Mouse (Mus musculus) erythroblast, embryonic 14.5 days (primary cell): Measurements from ENCODE around the gene Rap2a.

Source experiments
- GATA1 ChIP-seq: IDR thresholded peaks from 2 replicates; pipeline ENCODE4 v1.6.1; 2012; ENCODE audit warnings: low read length, inconsistent platforms, mixed read lengths
- TAL1 ChIP-seq: IDR thresholded peaks from 3 replicates; pipeline ENCODE4 v1.6.1; 2012; ENCODE audit warnings: low read length, inconsistent platforms, mixed read lengths

DNA sequence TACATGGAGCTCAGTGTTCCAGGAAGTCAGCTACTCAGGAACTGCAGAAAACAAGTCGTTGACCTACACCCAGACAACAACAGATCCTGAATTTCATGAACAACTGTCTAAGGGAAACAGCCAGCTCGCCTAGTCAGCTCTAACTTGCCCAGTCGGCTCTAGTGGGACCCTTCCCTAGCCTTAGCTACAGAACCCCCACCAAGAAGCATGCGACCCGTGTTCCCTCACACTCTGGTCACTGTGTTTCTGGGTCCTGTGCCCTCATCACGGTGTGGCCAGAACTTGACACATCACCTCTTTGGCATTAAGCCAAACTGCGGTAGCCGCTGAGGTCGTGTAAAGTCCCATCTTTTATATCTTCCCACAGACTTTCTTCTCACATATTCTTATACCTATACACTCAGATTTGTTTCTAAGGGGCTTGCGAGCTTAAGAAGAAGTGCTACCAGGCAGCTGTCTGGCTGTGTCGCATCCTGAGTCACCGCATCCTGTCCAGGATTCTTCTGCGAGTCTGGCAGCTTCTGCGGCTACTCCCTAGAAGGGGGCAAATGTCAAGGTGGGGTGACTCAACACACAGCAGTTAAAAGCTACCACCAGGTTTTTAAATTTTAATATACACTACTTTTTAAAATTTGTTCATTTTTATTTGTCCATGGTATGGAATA, 9.0 kb upstream of the Rap2a start:
- TF ChIP-seq GATA1, result no peak
- no peak for TF ChIP-seq TAL1
